Mouse (Mus musculus) neural tube, embryonic 10.5 days (tissue): ENCODE data around the gene Ano2.

ENCODE experiments used
- DNase-seq: peaks from one replicate; pipeline ENCODE4 v3.0.0-alpha.2; 2017; ENCODE audit warnings: low spot score; ENCODE audit errors: extremely low spot score

Gene Ano2

GRCm38 (mm10) chr6:125743203-125744100 is 53.2 kb downstream of the Ano2 start:
- DNase-seq, result no peak

- no peak for DNase-seq
Measured at GRCm38 (mm10) chr6:125747322-125747930, 57.2 kb downstream of the Ano2 start.

- no peak for DNase-seq
Measured at GRCm38 (mm10) chr6:125748646-125749045, 58.4 kb downstream of the Ano2 start.

- DNase-seq, result no peak
Measured at GRCm38 (mm10) chr6:125762851-125763519, 72.8 kb downstream of the Ano2 start.

GRCm38 (mm10) chr6:125773256-125773655 is 83.0 kb downstream of the Ano2 start:
- peak; percentile 22 for DNase-seq

- DNase-seq, result no peak
Measured at GRCm38 (mm10) chr6:125776291-125776690, 86.1 kb downstream of the Ano2 start.

- peak; percentile 33 for DNase-seq
Measured at GRCm38 (mm10) chr6:125802954-125803353, 112.7 kb downstream of the Ano2 start.

GRCm38 (mm10) chr6:125803364-125804011 is 113.3 kb downstream of the Ano2 start:
- DNase-seq, result peak; percentile 44

- DNase-seq, result no peak
Measured at GRCm38 (mm10) chr6:125808996-125809649, 118.9 kb downstream of the Ano2 start.

GRCm38 (mm10) chr6:125811395-125811794 is 121.2 kb downstream of the Ano2 start:
- no peak for DNase-seq

GRCm38 (mm10) chr6:125838121-125838520 is 147.9 kb downstream of the Ano2 start:
- DNase-seq, result no peak

GRCm38 (mm10) chr6:125841284-125841683 is 151.1 kb downstream of the Ano2 start:
- DNase-seq, result no peak

- DNase-seq, result no peak
Measured at GRCm38 (mm10) chr6:125851196-125851595, 161.0 kb downstream of the Ano2 start.

- DNase-seq, result no peak
Measured at GRCm38 (mm10) chr6:125858294-125858693, 168.1 kb downstream of the Ano2 start.

- peak; percentile 15 for DNase-seq
Measured at GRCm38 (mm10) chr6:125868516-125868915, 178.3 kb downstream of the Ano2 start.

- DNase-seq, result peak; percentile 5
Measured at GRCm38 (mm10) chr6:125871482-125871881, 181.3 kb downstream of the Ano2 start.

GRCm38 (mm10) chr6:125874742-125875141 is 184.5 kb downstream of the Ano2 start:
- DNase-seq, result peak; percentile 10

- peak; percentile 0 for DNase-seq
Measured at GRCm38 (mm10) chr6:125876884-125877283, 186.7 kb downstream of the Ano2 start.

GRCm38 (mm10) chr6:125878671-125879070 is 188.5 kb downstream of the Ano2 start:
- peak; percentile 3 for DNase-seq

- DNase-seq, result no peak
Measured at GRCm38 (mm10) chr6:125879306-125879705, 189.1 kb downstream of the Ano2 start.

GRCm38 (mm10) chr6:125888596-125888995 is 198.4 kb downstream of the Ano2 start:
- DNase-seq, result peak; percentile 4
